Mouse (Mus musculus) intestine, embryonic 15.5 days (tissue): Measurements from ENCODE around the gene BC004004. TPM values are rescaled to one million over a fixed set of nuclear protein-coding genes. Genes with fewer than 3 reads are reported as not detected.

Experiments used
- ATAC-seq: fragments of 200-750 bp; cut with Nextera tagmentation; 2 replicates; pipeline ENCODE4 v1.8.0; 2017; ENCODE audit warnings: moderate TSS enrichment, moderate library complexity
- H3K27ac ChIP-seq: fragments of 300-500 bp; sonication (generic); 2 replicates; pipeline ENCODE4 v1.5.1; 2015; ENCODE audit warnings: mild to moderate bottlenecking, inconsistent platforms
- H3K27me3 ChIP-seq: fragments of 300-500 bp; sonication (generic); replicated peaks from 2 replicates; pipeline ENCODE4 v1.6.1; 2015; ENCODE audit warnings: inconsistent platforms
- H3K36me3 ChIP-seq: fragments of 300-500 bp; sonication (generic); 2 replicates; pipeline ENCODE4 v1.6.1; 2015; ENCODE audit warnings: inconsistent platforms
- H3K4me1 ChIP-seq: fragments of 300-500 bp; sonication (generic); replicated peaks from 2 replicates; pipeline ENCODE4 v1.6.1; 2015; ENCODE audit warnings: inconsistent platforms
- H3K4me2 ChIP-seq: fragments of 300-500 bp; sonication (generic); replicated peaks from 2 replicates; pipeline ENCODE4 v1.6.1; 2015; ENCODE audit warnings: mild to moderate bottlenecking, inconsistent platforms
- H3K4me3 ChIP-seq: fragments of 300-500 bp; sonication (generic); replicated peaks from 2 replicates; pipeline ENCODE4 v1.5.1; 2015; ENCODE audit warnings: inconsistent platforms
- H3K9ac ChIP-seq: fragments of 300-500 bp; sonication (generic); 2 replicates; pipeline ENCODE4 v1.6.1; 2015; ENCODE audit warnings: inconsistent platforms
- H3K9me3 ChIP-seq: fragments of 300-500 bp; sonication (generic); 2 replicates; pipeline ENCODE4 v1.6.1; 2016; ENCODE audit warnings: inconsistent platforms
- WGBS: fragments of 180-500 bp; shearing (Covaris S2); methylation state at CpG from one replicate; pipeline ENCODE4 v1.1.7; 2015; 5-methylcytosine and 5-hydroxymethylcytosine counted together
- polyA plus RNA-seq: library from polyadenylated mRNA; unstranded; fragments of >200 nt; fragmentation: Nextera tagmentation; extraction: Ambion mirVana; gene quantifications from 2 replicates; pipeline ENCODE4 v1.2.1, GENCODE M21; 2015

The BC004004 gene
- polyA plus RNA-seq, 1 experiment from 2014 or later, result 78.3 TPM

GRCm38 (mm10) chr17:29318731-29319250 is 50.2 kb downstream of the BC004004 start:
- Histone ChIP-seq H3K4me2 (no peak overlapping the region), H3K9ac (no peak overlapping the region), H3K4me1 (0 out of 2 replicates have a peak, but pooled peaks cover 11% of the 10 kb centered on the region), H3K27me3 (peaks cover 20% of the 10 kb centered on the region), H3K9me3 (no peaks in the 10 kb centered on the region), H3K27ac (no peak overlapping the region), H3K36me3 (no peaks in the 10 kb centered on the region), H3K4me3 (no peak overlapping the region)
- ATAC-seq, result no peak
- 47% methylated on average over 6 of the region's 6 CpGs for WGBS

GRCm38 (mm10) chr17:29319476-29319875 is 50.9 kb downstream of the BC004004 start:
- no peaks in the 10 kb centered on the region for H3K9me3 ChIP-seq
- WGBS, result 85% methylated on average over 7 of the region's 7 CpGs
- ATAC-seq, result no peak
- H3K4me1 ChIP-seq, result 0 out of 2 replicates have a peak, but pooled peaks cover 11% of the 10 kb centered on the region
- no peak overlapping the region for H3K9ac ChIP-seq
- H3K4me3 ChIP-seq, result no peak overlapping the region
- no peak overlapping the region for H3K27ac ChIP-seq
- H3K4me2 ChIP-seq, result no peak overlapping the region
- H3K36me3 ChIP-seq, result no peaks in the 10 kb centered on the region
- H3K27me3 ChIP-seq, result peaks cover 20% of the 10 kb centered on the region

- Histone ChIP-seq H3K27ac (no peak overlapping the region), H3K36me3 (no peaks in the 10 kb centered on the region), H3K4me2 (no peak overlapping the region), H3K9me3 (no peaks in the 10 kb centered on the region), H3K4me1 (0 out of 2 replicates have a peak, but pooled peaks cover 11% of the 10 kb centered on the region), H3K4me3 (no peak overlapping the region), H3K9ac (no peak overlapping the region), H3K27me3 (peaks cover 20% of the 10 kb centered on the region)
- 51% methylated on average over 8 of the region's 8 CpGs for WGBS
- ATAC-seq, result no peak
Observed at GRCm38 (mm10) chr17:29319881-29320639, 51.5 kb downstream of the BC004004 start.

GRCm38 (mm10) chr17:29321765-29322602 is 53.4 kb downstream of the BC004004 start:
- no peaks in the 10 kb centered on the region for H3K9me3 ChIP-seq
- H3K36me3 ChIP-seq, result no peaks in the 10 kb centered on the region
- H3K4me2 ChIP-seq, result peak overlapping the region; percentile 52
- no peak overlapping the region for H3K9ac ChIP-seq
- H3K4me3 ChIP-seq, result peak overlapping the region; percentile 14; the same call in 1 of the 2 replicates
- WGBS, result 26% methylated on average over 41 of the region's 41 CpGs
- H3K27ac ChIP-seq, result no peak overlapping the region
- H3K27me3 ChIP-seq, result peaks cover 20% of the 10 kb centered on the region
- ATAC-seq, result peak; percentile 69
- H3K4me1 ChIP-seq, result peaks cover 18% of the 10 kb centered on the region; the same call in 1 of the 2 replicates

GRCm38 (mm10) chr17:29322603-29322962 is 54.0 kb downstream of the BC004004 start:
- no peaks in the 10 kb centered on the region for H3K36me3 ChIP-seq
- ATAC-seq, result peak; percentile 90
- peak overlapping the region; percentile 14; the same call in 1 of the 2 replicates for H3K4me3 ChIP-seq
- H3K4me2 ChIP-seq, result peak overlapping the region; percentile 52
- peaks cover 18% of the 10 kb centered on the region; the same call in 1 of the 2 replicates for H3K4me1 ChIP-seq
- peaks cover 26% of the 10 kb centered on the region for H3K27me3 ChIP-seq
- WGBS, result 18% methylated on average over 18 of the region's 18 CpGs
- no peak overlapping the region for H3K9ac ChIP-seq
- H3K9me3 ChIP-seq, result no peaks in the 10 kb centered on the region
- H3K27ac ChIP-seq, result no peak overlapping the region

- no peak overlapping the region for H3K4me3 ChIP-seq
Observed at GRCm38 (mm10) chr17:29323625-29324024, 55.0 kb downstream of the BC004004 start.

GRCm38 (mm10) chr17:29325831-29326230 is 57.2 kb downstream of the BC004004 start:
- 76% methylated on average over 13 of the region's 13 CpGs for WGBS
- Histone ChIP-seq H3K9me3 (no peaks in the 10 kb centered on the region), H3K4me3 (no peak overlapping the region), H3K4me1 (peaks cover 15% of the 10 kb centered on the region; the same call in 1 of the 2 replicates), H3K27me3 (peaks cover 21% of the 10 kb centered on the region), H3K9ac (0 out of 2 replicates have a peak overlapping the region, but pooled peaks have one; percentile 2), H3K36me3 (no peaks in the 10 kb centered on the region), H3K27ac (no peak overlapping the region), H3K4me2 (peak overlapping the region; percentile 53; the same call in 1 of the 2 replicates)
- ATAC-seq, result no peak

More at GRCm38 (mm10) chr17:29323625-29324024, 55.0 kb downstream of the BC004004 start:
- Histone ChIP-seq H3K9me3 (no peaks in the 10 kb centered on the region), H3K9ac (no peak overlapping the region), H3K27ac (no peak overlapping the region), H3K36me3 (no peaks in the 10 kb centered on the region), H3K4me1 (peaks cover 18% of the 10 kb centered on the region; the same call in 1 of the 2 replicates), H3K27me3 (peaks cover 29% of the 10 kb centered on the region), H3K4me2 (no peak overlapping the region)
- 98% methylated on average over 3 of the region's 3 CpGs for WGBS
- ATAC-seq, result no peak

GRCm38 (mm10) chr17:29326531-29327529 is 58.2 kb downstream of the BC004004 start:
- Histone ChIP-seq H3K27me3 (peaks cover 18% of the 10 kb centered on the region), H3K36me3 (peaks cover 4% of the 10 kb centered on the region; the same call in 1 of the 2 replicates), H3K4me3 (peak overlapping the region; percentile 20; the same call in 1 of the 2 replicates), H3K27ac (no peak overlapping the region), H3K4me1 (peaks cover 15% of the 10 kb centered on the region; the same call in 1 of the 2 replicates), H3K9me3 (no peaks in the 10 kb centered on the region), H3K4me2 (peak overlapping the region; percentile 53), H3K9ac (0 out of 2 replicates have a peak overlapping the region, but pooled peaks have one; percentile 4)
- no peak for ATAC-seq
- 23% methylated on average over 52 of the region's 52 CpGs for WGBS

GRCm38 (mm10) chr17:29327691-29328090 is 59.1 kb downstream of the BC004004 start:
- no peak for ATAC-seq
- no peak overlapping the region for H3K27ac ChIP-seq

GRCm38 (mm10) chr17:29330221-29330620 is 61.6 kb downstream of the BC004004 start:
- H3K27ac ChIP-seq, result no peak overlapping the region
- WGBS, result 82% methylated on average over 3 of the region's 3 CpGs

More at GRCm38 (mm10) chr17:29327691-29328090, 59.1 kb downstream of the BC004004 start:
- peaks cover 10% of the 10 kb centered on the region; the same call in 1 of the 2 replicates for H3K36me3 ChIP-seq
- H3K4me2 ChIP-seq, result no peak overlapping the region
- 85% methylated on average over 9 of the region's 9 CpGs for WGBS
- H3K4me3 ChIP-seq, result no peak overlapping the region
- no peaks in the 10 kb centered on the region for H3K9me3 ChIP-seq
- peaks cover 11% of the 10 kb centered on the region; the same call in 1 of the 2 replicates for H3K4me1 ChIP-seq
- H3K27me3 ChIP-seq, result peaks cover 10% of the 10 kb centered on the region
- H3K9ac ChIP-seq, result no peak overlapping the region

More at GRCm38 (mm10) chr17:29330221-29330620, 61.6 kb downstream of the BC004004 start:
- peaks cover 25% of the 10 kb centered on the region for H3K36me3 ChIP-seq
- peaks cover 7% of the 10 kb centered on the region; the same call in 1 of the 2 replicates for H3K4me1 ChIP-seq
- H3K4me3 ChIP-seq, result no peak overlapping the region
- H3K9me3 ChIP-seq, result no peaks in the 10 kb centered on the region
- H3K4me2 ChIP-seq, result no peak overlapping the region
- H3K9ac ChIP-seq, result no peak overlapping the region
- no peak for ATAC-seq
- H3K27me3 ChIP-seq, result peaks cover 8% of the 10 kb centered on the region
